Mouse (Mus musculus) liver, embryonic 14 days (tissue): Measurements from ENCODE around the gene Mesd. TPM values are rescaled to one million over a fixed set of nuclear protein-coding genes. Genes with fewer than 3 reads are reported as not detected.

ENCODE experiments used
- polyA plus RNA-seq: library from polyadenylated mRNA; depleted of rRNA; stranded (reverse); fragments of >200 nt; gene quantifications from 2 replicates; pipeline ENCODE4 v1.2.3, GENCODE M21; 2012; rRNA removed

Mesd gene
- 13.1 TPM in 2 replicates for polyA plus RNA-seq

GRCm38 (mm10) chr7:83884021-83884658 lies at the start of gene Mesd, which contains the start of gene Tlnrd1:
TSS of gene Mesd (plus strand) at chr7:83884466.
TSS of gene Tlnrd1 (minus strand) at chr7:83884305.

Other genes starting within 250 kb of the Mesd start
- gene Il16, start 138.7 kb upstream of the Mesd start, polyA plus RNA-seq, result 1.7 and 2.5 TPM in 2 replicates
- gene Cfap161, start 89.6 kb upstream of the Mesd start, polyA plus RNA-seq, result not detected in 2 replicates
- gene Tlnrd1, start 161 bp upstream of the Mesd start, polyA plus RNA-seq, result 13.3 and 15.1 TPM in 2 replicates
- 0.01 and 0.05 TPM in 2 replicates for gene Cemip, start 202.0 kb downstream of the Mesd start, polyA plus RNA-seq